Mouse (Mus musculus): Measurements from ENCODE around the gene Cdk6. TPM values are rescaled to one million over a fixed set of nuclear protein-coding genes. Genes with fewer than 3 reads are reported as not detected.

Cdk6 gene
- total and polyA plus RNA-seq, 3 experiments: 79.0 to 318 (median 197) TPM

DNA sequence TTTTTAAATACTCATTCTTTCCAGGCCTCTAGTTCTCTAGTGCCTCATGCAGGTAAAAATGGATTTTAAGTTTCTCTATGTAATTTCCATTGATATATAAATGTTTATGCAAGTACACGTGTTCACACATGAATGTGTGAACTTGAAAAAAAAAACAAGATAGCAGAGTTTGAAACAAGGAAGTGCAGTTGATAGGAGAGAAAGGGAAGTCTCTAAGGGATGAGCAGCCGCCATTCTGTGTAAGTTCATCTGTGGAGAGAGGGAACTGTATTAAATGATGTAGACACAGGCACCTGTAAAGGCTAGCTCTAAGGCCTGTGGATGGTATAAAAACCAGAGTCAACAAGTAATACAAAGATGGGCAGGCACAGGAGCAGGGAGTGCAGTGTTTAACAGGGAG, 164.3 kb downstream of the Cdk6 start:
- H3K9ac ChIP-seq (ENCODE audit: control insufficient read depth, low read depth, low read length, poor library complexity, severe bottlenecking): peak overlapping the region; percentile 34
- no peak overlapping the region for H3K4me3 ChIP-seq (ENCODE audit: control insufficient read depth in 1 of 2, insufficient read depth in 1 of 2, low read depth in 2 of 2, low read length in 2 of 2)
- peak; percentile 80 for DNase-seq (ENCODE audit: low read depth, low spot score)
- no peaks in the 10 kb centered on the region for H3K9me3 ChIP-seq (replicated peaks; ENCODE audit: insufficient read depth, low read length)
- H3K4me1 ChIP-seq (ENCODE audit: control insufficient read depth in 1 of 2, insufficient read depth in 2 of 2, low read length in 2 of 2): peaks cover 36 to 48% of the 10 kb centered on the region in 2 experiments
- H3K36me3 ChIP-seq (ENCODE audit: control insufficient read depth in 1 of 2, insufficient read depth in 2 of 2, low read length in 2 of 2): peaks cover 27 to 76% of the 10 kb centered on the region in 2 experiments
- peak overlapping the region; percentile 72 for H3K27ac ChIP-seq (ENCODE audit: control insufficient read depth, low read depth, low read length)
- H3K27me3 ChIP-seq (ENCODE audit: control insufficient read depth in 1 of 2, insufficient read depth in 2 of 2, low read length in 2 of 2): no peaks in the 10 kb centered on the region
- peaks cover 16% of the 10 kb centered on the region; the same call in 1 of the 2 replicates for H3K79me2 ChIP-seq (ENCODE audit: control insufficient read depth, insufficient read depth, low read length, poor library complexity)
- peak; percentile 98 for TF ChIP-seq ZNF384 (IDR thresholded peaks at IDR 0.05; ENCODE audit: low read depth, low read length)
- peak; percentile 97 for TF ChIP-seq MAX (IDR thresholded peaks at IDR 0.05; ENCODE audit: low read length)
- TF ChIP-seq CTCF (IDR thresholded peaks at IDR 0.05 in 2 of 3, conservative IDR thresholded peaks at IDR 0.05 in 1 of 3; ENCODE audit: control insufficient read depth in 1 of 3, insufficient read depth in 1 of 3, low read depth in 2 of 3, low read length in 3 of 3, poor library complexity in 1 of 3, severe bottlenecking in 1 of 3): no peak
- peak; percentile 92 for TF ChIP-seq ELF1 (IDR thresholded peaks at IDR 0.05; ENCODE audit: low read depth, low read length)
- no peak for TF ChIP-seq POLR2AphosphoS5 (IDR thresholded peaks at IDR 0.05; ENCODE audit: borderline replicate concordance, low read depth, low read length)
- peak; percentile 84 for TF ChIP-seq ETS1 (IDR thresholded peaks at IDR 0.05; ENCODE audit: low read depth, low read length)
- TF ChIP-seq JUND (IDR thresholded peaks at IDR 0.05; ENCODE audit: low read depth, low read length): no peak
- no peak; the same call in 1 of the 2 replicates for TF ChIP-seq E2F4 (IDR thresholded peaks at IDR 0.05; ENCODE audit: borderline replicate concordance, low read depth, low read length)
- no peak for TF ChIP-seq MYB (IDR thresholded peaks at IDR 0.05; ENCODE audit: low read depth, low read length)
- no peak for TF ChIP-seq NRF1 (IDR thresholded peaks at IDR 0.05; ENCODE audit: insufficient read depth, low read depth, low read length, poor library complexity, severe bottlenecking)
- TF ChIP-seq MXI1 (IDR thresholded peaks at IDR 0.05; ENCODE audit: low read depth, low read length): peak; percentile 97
- TF ChIP-seq USF1 (IDR thresholded peaks at IDR 0.05; ENCODE audit: low read depth, low read length): peak; percentile 58; the same call in 1 of the 2 replicates
- TF ChIP-seq TCF12 (IDR thresholded peaks at IDR 0.05; ENCODE audit: low read depth, low read length): peak; percentile 50; the same call in 1 of the 2 replicates
- peak; percentile 68 for TF ChIP-seq RCOR1 (IDR thresholded peaks at IDR 0.05; ENCODE audit: low read depth, low read length)
- no peak for TF ChIP-seq GABPA (IDR thresholded peaks at IDR 0.05; ENCODE audit: low read depth, low read length)
- TF ChIP-seq NELFE (IDR thresholded peaks at IDR 0.05; ENCODE audit: low read depth, low read length): no peak
- 0 out of 2 replicates have a peak, but pooled peaks have one; percentile 13 for TF ChIP-seq ZC3H11A (IDR thresholded peaks at IDR 0.05; ENCODE audit: low read depth, low read length)
- TF ChIP-seq KAT2A (conservative IDR thresholded peaks at IDR 0.05; ENCODE audit: low read depth, low read length): no peak
- no peak for TF ChIP-seq TAL1 (IDR thresholded peaks at IDR 0.05; ENCODE audit: low read length)
- TF ChIP-seq GATA1 (IDR thresholded peaks at IDR 0.05; ENCODE audit: low read depth, low read length): peak; percentile 83
- TF ChIP-seq ZKSCAN1 (IDR thresholded peaks at IDR 0.05; ENCODE audit: low read depth, low read length): peak; percentile 33; the same call in 1 of the 2 replicates
- TF ChIP-seq CHD2 (IDR thresholded peaks at IDR 0.05; ENCODE audit: low read length): no peak
- TF ChIP-seq CHD1 (IDR thresholded peaks at IDR 0.05; ENCODE audit: low read depth, low read length): 0 out of 2 replicates have a peak, but pooled peaks have one; percentile 47
- TF ChIP-seq HCFC1 (IDR thresholded peaks at IDR 0.05; ENCODE audit: low read depth, low read length): peak; percentile 55; the same call in 1 of the 2 replicates
- no peak for TF ChIP-seq ZMIZ1 (IDR thresholded peaks at IDR 0.05; ENCODE audit: low read depth, low read length)
- TF ChIP-seq RAD21 (IDR thresholded peaks at IDR 0.05; ENCODE audit: low read depth, low read length): no peak
- no peak for TF ChIP-seq USF2 (IDR thresholded peaks at IDR 0.05; ENCODE audit: borderline replicate concordance in 1 of 2, insufficient read depth in 1 of 2, low read depth in 1 of 2, low read length in 2 of 2)
- TF ChIP-seq EP300 (IDR thresholded peaks at IDR 0.05; ENCODE audit: low read depth in 1 of 2, low read length in 2 of 2): peak; percentile 70 to 76
- peak; percentile 46; the same call in 1 of the 2 replicates for TF ChIP-seq BHLHE40 (IDR thresholded peaks at IDR 0.05; ENCODE audit: borderline replicate concordance, low read depth, low read length)
- TF ChIP-seq MYC (IDR thresholded peaks at IDR 0.05; ENCODE audit: low read depth, low read length): peak; percentile 98
- TF ChIP-seq TBP (IDR thresholded peaks at IDR 0.05; ENCODE audit: low read depth, low read length): no peak
- TF ChIP-seq UBTF (IDR thresholded peaks at IDR 0.05; ENCODE audit: borderline replicate concordance, insufficient read depth, low read depth, low read length): no peak
- no peak for TF ChIP-seq SMC3 (IDR thresholded peaks at IDR 0.05; ENCODE audit: low read depth, low read length)
- no peak for TF ChIP-seq MAZ (IDR thresholded peaks at IDR 0.05; ENCODE audit: low read depth, low read length)
- TF ChIP-seq MEF2A (IDR thresholded peaks at IDR 0.05; ENCODE audit: extremely low read depth, insufficient replicate concordance, low read depth, low read length, poor library complexity, severe bottlenecking): no peak
- TF ChIP-seq POLR2AphosphoS2 (IDR thresholded peaks at IDR 0.05; ENCODE audit: low read length): 0 out of 2 replicates have a peak, but pooled peaks have one; percentile 6
- peak; percentile 94 for TF ChIP-seq SIN3A (IDR thresholded peaks at IDR 0.05; ENCODE audit: low read length)
